Mouse (Mus musculus): ENCODE data around the gene Ism2.

DNA sequence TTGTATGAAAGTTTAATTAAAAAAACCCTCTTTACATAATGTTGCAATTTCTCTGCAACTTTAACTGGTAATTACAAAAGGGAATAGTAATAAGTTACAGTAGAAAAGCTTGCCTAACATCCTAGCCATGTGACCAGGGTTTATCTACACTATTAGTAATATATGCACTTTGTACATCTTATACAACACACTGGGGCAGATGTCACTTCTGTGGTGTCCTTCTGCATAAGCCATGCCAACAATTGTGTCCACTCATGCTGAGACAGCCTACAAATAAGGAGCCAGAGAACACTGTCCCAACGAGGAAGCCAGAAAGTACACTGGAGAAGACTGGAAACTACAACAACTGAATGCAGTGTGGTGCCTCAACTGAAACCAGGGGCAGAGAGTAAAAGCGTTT lies 48.5 kb upstream of the Ism2 start:
- TF ChIP-seq CTCF (IDR thresholded peaks at IDR 0.05; ENCODE audit: borderline replicate concordance, insufficient read depth, low read length) (no peak), POLR2A (IDR thresholded peaks at IDR 0.05; ENCODE audit: low read depth, low read length) (no peak)
